Mouse (Mus musculus) olfactory bulb, adult 2 months (tissue): ENCODE data around the gene Dstyk. TPM values are rescaled to one million over a fixed set of nuclear protein-coding genes. Genes with fewer than 3 reads are reported as not detected.
"Not testable (repeated sequence)": the region's sequence is repeated elsewhere in the genome, so short reads cannot be mapped to it uniquely, and the experiment has no call there.

Source experiments
- H3K27ac ChIP-seq: fragments of 200-500 bp; 2 replicates; pipeline ENCODE4 v1.5.1; 2012; ENCODE audit warnings: low read depth, low read length; ENCODE audit not compliant: insufficient read depth
- H3K4me1 ChIP-seq: fragments of 200-500 bp; 2 replicates; pipeline ENCODE4 v1.6.1; 2012; ENCODE audit warnings: low read length; ENCODE audit not compliant: control insufficient read depth, insufficient read depth
- H3K4me3 ChIP-seq: fragments of 200-500 bp; 2 replicates; pipeline ENCODE4 v1.5.1; 2012; ENCODE audit warnings: mild to moderate bottlenecking, low read depth, low read length, moderate library complexity; ENCODE audit not compliant: insufficient read depth
- CTCF ChIP-seq: fragments of 200-500 bp; IDR thresholded peaks from 2 replicates; pipeline ENCODE4 v1.5.1; 2012; ENCODE audit warnings: low read depth, mild to moderate bottlenecking, low read length, moderate library complexity; ENCODE audit not compliant: insufficient read depth
- POLR2A ChIP-seq: fragments of 200-500 bp; IDR thresholded peaks from 2 replicates; pipeline ENCODE4 v1.6.1; 2012; ENCODE audit warnings: mild to moderate bottlenecking, low read depth, low read length, moderate library complexity; ENCODE audit not compliant: insufficient read depth
- WGBS: fragments of 180-500 bp; shearing (Covaris S2); methylation state at CpG from one replicate; pipeline ENCODE4 v1.1.7; 2018; 5-methylcytosine and 5-hydroxymethylcytosine counted together
- polyA plus RNA-seq: library from polyadenylated mRNA; stranded (reverse); fragments of >200 nt; gene quantifications from 2 replicates; pipeline ENCODE4 v1.2.4, GENCODE M21; 2012; ENCODE audit warnings: low replicate concordance; ENCODE audit not compliant: missing spikeins, insufficient read depth, insufficient read length

The Dstyk gene
- polyA plus RNA-seq, 1 experiment, result not detected

GRCm38 (mm10) chr1:132449742-132450141 lies 32.4 kb downstream of the Dstyk start:
- TF ChIP-seq POLR2A, result no peak
- no peak for TF ChIP-seq CTCF
- no peaks in the 10 kb centered on the region for H3K4me1 ChIP-seq
- H3K4me3 ChIP-seq, result no peak overlapping the region
- H3K27ac ChIP-seq, result no peak overlapping the region
- 89% methylated on average over 7 of the region's 7 CpGs for WGBS

GRCm38 (mm10) chr1:132464651-132465050 lies 47.3 kb downstream of the Dstyk start:
- 74% methylated on average over 5 of the region's 5 CpGs for WGBS
- Histone ChIP-seq H3K27ac (no peak overlapping the region), H3K4me3 (no peak overlapping the region), H3K4me1 (no peaks in the 10 kb centered on the region)
- TF ChIP-seq CTCF (no peak), POLR2A (no peak)

- TF ChIP-seq POLR2A, result no peak
- no peak for TF ChIP-seq CTCF
- no peak overlapping the region for H3K27ac ChIP-seq
- H3K4me3 ChIP-seq, result no peak overlapping the region
- no peaks in the 10 kb centered on the region for H3K4me1 ChIP-seq
Observed at GRCm38 (mm10) chr1:132468926-132469325, 51.6 kb downstream of the Dstyk start.

GRCm38 (mm10) chr1:132469519-132469918 lies 52.2 kb downstream of the Dstyk start:
- H3K4me3 ChIP-seq, result no peak overlapping the region
- no peaks in the 10 kb centered on the region for H3K4me1 ChIP-seq
- TF ChIP-seq POLR2A (no peak), CTCF (no peak)
- H3K27ac ChIP-seq, result no peak overlapping the region
- 92% methylated on average over 7 of the region's 7 CpGs for WGBS

- H3K4me1 ChIP-seq, H3K4me3 ChIP-seq, H3K27ac ChIP-seq: not testable (repeated sequence)
- 72% methylated on average over 1 of the region's 1 CpGs for WGBS
Observed at GRCm38 (mm10) chr1:132470031-132470430, 52.7 kb downstream of the Dstyk start.

- WGBS, result 62% methylated on average over 2 of the region's 2 CpGs
- Histone ChIP-seq H3K4me1 (no peaks in the 10 kb centered on the region), H3K4me3 (no peak overlapping the region), H3K27ac (no peak overlapping the region)
- TF ChIP-seq POLR2A, result no peak
Observed at GRCm38 (mm10) chr1:132471032-132471431, 53.7 kb downstream of the Dstyk start.

GRCm38 (mm10) chr1:132471499-132471898 lies 54.1 kb downstream of the Dstyk start:
- TF ChIP-seq CTCF (no peak), POLR2A (no peak)
- H3K27ac ChIP-seq, result no peak overlapping the region
- no peaks in the 10 kb centered on the region for H3K4me1 ChIP-seq
- H3K4me3 ChIP-seq, result no peak overlapping the region
- 89% methylated on average over 5 of the region's 5 CpGs for WGBS

GRCm38 (mm10) chr1:132472537-132472936 lies 55.2 kb downstream of the Dstyk start:
- Histone ChIP-seq H3K4me3 (no peak overlapping the region), H3K4me1 (no peaks in the 10 kb centered on the region), H3K27ac (no peak overlapping the region)
- TF ChIP-seq CTCF, result no peak
- 49% methylated on average over 5 of the region's 5 CpGs for WGBS

GRCm38 (mm10) chr1:132474496-132474895 lies 57.1 kb downstream of the Dstyk start:
- Histone ChIP-seq H3K27ac (no peak overlapping the region), H3K4me1 (peaks cover 2% of the 10 kb centered on the region; the same call in 1 of the 2 replicates), H3K4me3 (no peak overlapping the region)
- 8% methylated on average over 1 of the region's 1 CpGs for WGBS
- no peak for TF ChIP-seq CTCF
- no peak for TF ChIP-seq POLR2A

GRCm38 (mm10) chr1:132476575-132476927 lies 59.2 kb downstream of the Dstyk start:
- H3K4me1 ChIP-seq, result peaks cover 2% of the 10 kb centered on the region; the same call in 1 of the 2 replicates
- WGBS, result 1% methylated on average over 9 of the region's 9 CpGs
- H3K4me3 ChIP-seq, result peak overlapping the region; percentile 63
- TF ChIP-seq POLR2A (no peak), CTCF (no peak)
- peak overlapping the region; percentile 80; the same call in 1 of the 2 replicates for H3K27ac ChIP-seq
